Mouse (Mus musculus): ENCODE measurements around the gene Tnip1. TPM values are rescaled to one million over a fixed set of nuclear protein-coding genes. Genes with fewer than 3 reads are reported as not detected.

Tnip1 gene
- polyA plus RNA-seq, 1 experiment from 2014 or later: 8.1 TPM

- WGBS: 93% methylated on average over 7 of the region's 7 CpGs
- Histone ChIP-seq H3K27me3 (replicated peaks; ENCODE audit: control insufficient read depth, insufficient read depth, low read length) (no peaks in the 10 kb centered on the region), H3K9ac (ENCODE audit: low read length) (no peak overlapping the region), H3K4me2 (ENCODE audit: low read length) (no peak overlapping the region), H3K4me3 (ENCODE audit: low read depth, low read length) (no peak overlapping the region), H3K9me3 (replicated peaks; ENCODE audit: control insufficient read depth, low read length) (no peaks in the 10 kb centered on the region), H3K4me1 (ENCODE audit: control insufficient read depth, insufficient read depth, low read length) (peaks cover 6% of the 10 kb centered on the region), H3K27ac (ENCODE audit: low read depth, low read length) (no peak overlapping the region), H3K36me3 (ENCODE audit: control insufficient read depth, insufficient read depth, low read length) (peaks cover 9% of the 10 kb centered on the region; the same call in 1 of the 2 replicates)
- ATAC-seq (no peak), DNase-seq (ENCODE audit: low spot score) (no peak)
These were observed 28.5 kb downstream of the Tnip1 start for GRCm38 (mm10) chr11:54934198-54934597.

- 91% methylated on average over 6 of the region's 6 CpGs for WGBS
- Histone ChIP-seq H3K27me3 (replicated peaks; ENCODE audit: control insufficient read depth, insufficient read depth, low read length) (no peaks in the 10 kb centered on the region), H3K4me2 (ENCODE audit: low read length) (no peak overlapping the region), H3K4me1 (ENCODE audit: control insufficient read depth, insufficient read depth, low read length) (peaks cover 6% of the 10 kb centered on the region), H3K9me3 (replicated peaks; ENCODE audit: control insufficient read depth, low read length) (no peaks in the 10 kb centered on the region), H3K9ac (ENCODE audit: low read length) (no peak overlapping the region), H3K27ac (ENCODE audit: low read depth, low read length) (no peak overlapping the region), H3K36me3 (ENCODE audit: control insufficient read depth, insufficient read depth, low read length) (peaks cover 14% of the 10 kb centered on the region; the same call in 1 of the 2 replicates), H3K4me3 (ENCODE audit: low read depth, low read length) (no peak overlapping the region)
- ATAC-seq (no peak), DNase-seq (ENCODE audit: low spot score) (no peak)
These were observed 30.2 kb downstream of the Tnip1 start for GRCm38 (mm10) chr11:54932540-54932939.

- H3K9ac ChIP-seq (ENCODE audit: low read length): no peak overlapping the region
- no peak overlapping the region for H3K27ac ChIP-seq (ENCODE audit: low read depth, low read length)
- ATAC-seq: no peak
- peaks cover 18% of the 10 kb centered on the region for H3K36me3 ChIP-seq (ENCODE audit: control insufficient read depth, insufficient read depth, low read length)
- no peak overlapping the region for H3K4me3 ChIP-seq (ENCODE audit: low read depth, low read length)
- no peaks in the 10 kb centered on the region for H3K9me3 ChIP-seq (replicated peaks; ENCODE audit: control insufficient read depth, low read length)
- no peak overlapping the region for H3K4me2 ChIP-seq (ENCODE audit: low read length)
- peaks cover 6% of the 10 kb centered on the region for H3K4me1 ChIP-seq (ENCODE audit: control insufficient read depth, insufficient read depth, low read length)
- peak; percentile 33 for DNase-seq (ENCODE audit: low spot score)
- 59% methylated on average over 5 of the region's 5 CpGs for WGBS
- no peaks in the 10 kb centered on the region for H3K27me3 ChIP-seq (replicated peaks; ENCODE audit: control insufficient read depth, insufficient read depth, low read length)
These were observed 31.2 kb downstream of the Tnip1 start for GRCm38 (mm10) chr11:54931405-54932093.

- Histone ChIP-seq H3K4me1 (ENCODE audit: control insufficient read depth, insufficient read depth, low read length) (no peaks in the 10 kb centered on the region), H3K4me2 (ENCODE audit: low read length) (no peak overlapping the region), H3K4me3 (ENCODE audit: low read depth, low read length) (no peak overlapping the region), H3K27me3 (replicated peaks; ENCODE audit: control insufficient read depth, insufficient read depth, low read length) (no peaks in the 10 kb centered on the region), H3K9ac (ENCODE audit: low read length) (no peak overlapping the region), H3K27ac (ENCODE audit: low read depth, low read length) (no peak overlapping the region), H3K36me3 (ENCODE audit: control insufficient read depth, insufficient read depth, low read length) (peaks cover 21% of the 10 kb centered on the region), H3K9me3 (replicated peaks; ENCODE audit: control insufficient read depth, low read length) (no peaks in the 10 kb centered on the region)
- WGBS: 70% methylated on average over 7 of the region's 7 CpGs
- DNase-seq (ENCODE audit: low spot score) (peak; percentile 70), ATAC-seq (no peak; the same call in 1 of the 2 replicates)
These were observed 32.3 kb downstream of the Tnip1 start for GRCm38 (mm10) chr11:54930318-54930979.

GRCm38 (mm10) chr11:54929744-54930143 lies 33.0 kb downstream of the Tnip1 start:
- ATAC-seq (no peak), DNase-seq (ENCODE audit: low spot score) (no peak)
- H3K9me3 ChIP-seq (replicated peaks; ENCODE audit: control insufficient read depth, low read length): no peaks in the 10 kb centered on the region
- no peak overlapping the region for H3K4me3 ChIP-seq (ENCODE audit: low read depth, low read length)
- H3K9ac ChIP-seq (ENCODE audit: low read length): no peak overlapping the region
- no peak overlapping the region for H3K4me2 ChIP-seq (ENCODE audit: low read length)
- H3K27me3 ChIP-seq (replicated peaks; ENCODE audit: control insufficient read depth, insufficient read depth, low read length): no peaks in the 10 kb centered on the region
- no peaks in the 10 kb centered on the region for H3K4me1 ChIP-seq (ENCODE audit: control insufficient read depth, insufficient read depth, low read length)
- H3K36me3 ChIP-seq (ENCODE audit: control insufficient read depth, insufficient read depth, low read length): peaks cover 21% of the 10 kb centered on the region
- WGBS: 81% methylated on average over 8 of the region's 8 CpGs
- H3K27ac ChIP-seq (ENCODE audit: low read depth, low read length): no peak overlapping the region

GRCm38 (mm10) chr11:54929290-54929689 lies 33.4 kb downstream of the Tnip1 start:
- Histone ChIP-seq H3K9ac (ENCODE audit: low read length) (no peak overlapping the region), H3K27ac (ENCODE audit: low read depth, low read length) (no peak overlapping the region), H3K4me2 (ENCODE audit: low read length) (no peak overlapping the region), H3K4me3 (ENCODE audit: low read depth, low read length) (no peak overlapping the region), H3K4me1 (ENCODE audit: control insufficient read depth, insufficient read depth, low read length) (no peaks in the 10 kb centered on the region), H3K36me3 (ENCODE audit: control insufficient read depth, insufficient read depth, low read length) (peaks cover 21% of the 10 kb centered on the region), H3K9me3 (replicated peaks; ENCODE audit: control insufficient read depth, low read length) (no peaks in the 10 kb centered on the region), H3K27me3 (replicated peaks; ENCODE audit: control insufficient read depth, insufficient read depth, low read length) (no peaks in the 10 kb centered on the region)
- WGBS: 91% methylated on average over 6 of the region's 6 CpGs
- DNase-seq (ENCODE audit: low spot score) (no peak), ATAC-seq (no peak)

- Histone ChIP-seq H3K4me1 (ENCODE audit: control insufficient read depth, insufficient read depth, low read length) (no peaks in the 10 kb centered on the region), H3K9ac (ENCODE audit: low read length) (no peak overlapping the region), H3K27me3 (replicated peaks; ENCODE audit: control insufficient read depth, insufficient read depth, low read length) (no peaks in the 10 kb centered on the region), H3K9me3 (replicated peaks; ENCODE audit: control insufficient read depth, low read length) (no peaks in the 10 kb centered on the region), H3K36me3 (ENCODE audit: control insufficient read depth, insufficient read depth, low read length) (peaks cover 22% of the 10 kb centered on the region), H3K27ac (ENCODE audit: low read depth, low read length) (no peak overlapping the region), H3K4me3 (ENCODE audit: low read depth, low read length) (no peak overlapping the region), H3K4me2 (ENCODE audit: low read length) (no peak overlapping the region)
- no peak for ATAC-seq
- 90% methylated on average over 7 of the region's 7 CpGs for WGBS
- DNase-seq (ENCODE audit: low spot score): no peak
These were observed 33.8 kb downstream of the Tnip1 start for GRCm38 (mm10) chr11:54928886-54929285.

- H3K36me3 ChIP-seq (ENCODE audit: control insufficient read depth, insufficient read depth, low read length): peaks cover 25% of the 10 kb centered on the region
- H3K4me1 ChIP-seq (ENCODE audit: control insufficient read depth, insufficient read depth, low read length): no peaks in the 10 kb centered on the region
- 91% methylated on average over 3 of the region's 3 CpGs for WGBS
- H3K27ac ChIP-seq (ENCODE audit: low read depth, low read length): no peak overlapping the region
- no peak overlapping the region for H3K4me3 ChIP-seq (ENCODE audit: low read depth, low read length)
- H3K9me3 ChIP-seq (replicated peaks; ENCODE audit: control insufficient read depth, low read length): no peaks in the 10 kb centered on the region
- H3K27me3 ChIP-seq (replicated peaks; ENCODE audit: control insufficient read depth, insufficient read depth, low read length): no peaks in the 10 kb centered on the region
- ATAC-seq (no peak), DNase-seq (ENCODE audit: low spot score) (no peak)
- no peak overlapping the region for H3K9ac ChIP-seq (ENCODE audit: low read length)
- no peak overlapping the region for H3K4me2 ChIP-seq (ENCODE audit: low read length)
These were observed 34.5 kb downstream of the Tnip1 start for GRCm38 (mm10) chr11:54928219-54928618.

All from forebrain, embryonic 14.5 days (tissue).